ENCODE assay signal across 10 mouse cellular contexts in genomic region chr5:35900401-35901225, GRCm38 (mm10). TPM values are rescaled to one million over a fixed set of nuclear protein-coding genes. Genes with fewer than 3 reads are reported as not detected.
A peak's percentile ranks its signal among the peaks of the same experiment; 100 is the strongest.
DNase-seq lines count a peak whose midpoint lies in the region; ATAC-seq lines count a peak whose summit lies in the region.
"Had no signal": no experiment of that assay in that cellular context is flagged by ENCODE, and none has a peak within 500 bp of the region (broad histone marks: within the 10 kb centered on the region; RNA-seq: fewer than 3 reads in every experiment).

No protein-coding gene starts in this region.

- H3K27me3 ChIP-seq in heart, embryonic 13.5 days (replicated peaks): no peaks in the 10 kb centered on the region
- H3K27me3 ChIP-seq in neural tube, embryonic 11.5 days (ENCODE audit: control insufficient read depth, insufficient read depth, low read length): no peaks in the 10 kb centered on the region
- H3K27me3 ChIP-seq: forebrain, embryonic 15.5 days had no signal

- no peak for DNase-seq in heart, postnatal 25 days (ENCODE audit: low spot score)
- no peak for DNase-seq in neural tube, embryonic 11.5 days (ENCODE audit: low spot score)
- no peak for DNase-seq in neural tube, embryonic 10.5 days (ENCODE audit: extremely low spot score, low spot score)
- peak; percentile 69 for DNase-seq in kidney, postnatal 14 days
- peak; percentile 75 for DNase-seq in yolk sac, embryonic 10.5 days (ENCODE audit: low spot score)
- no peak for DNase-seq in layer of hippocampus, adult 18-20 months (ENCODE audit: low spot score in 2 of 2)
- DNase-seq in layer of hippocampus, postnatal 10 days (ENCODE audit: low spot score in 2 of 2): no peak
- DNase-seq: cerebellum, adult 2 months had no signal

- peak overlapping the region; percentile 75 for H3K9ac ChIP-seq in heart, embryonic 13.5 days
- no peak overlapping the region for H3K9ac ChIP-seq in neural tube, embryonic 11.5 days (ENCODE audit: low read length)
- H3K9ac ChIP-seq: forebrain, embryonic 15.5 days had no signal

- ATAC-seq in heart, embryonic 13.5 days (ENCODE audit: extremely low read depth, insufficient number of reproducible peaks, low FRiP score, low TSS enrichment): no peak
- no peak for ATAC-seq in neural tube, embryonic 11.5 days (ENCODE audit: insufficient read depth, low FRiP score, low TSS enrichment)
- ATAC-seq: forebrain, embryonic 15.5 days had no signal

- intact Hi-C loops in heart, postnatal 25 days (cut with DNase I): no loop called here

- no peaks in the 10 kb centered on the region for H3K9me3 ChIP-seq in heart, embryonic 13.5 days
- H3K9me3 ChIP-seq in neural tube, embryonic 11.5 days (ENCODE audit: control insufficient read depth, low read length): no peaks in the 10 kb centered on the region
- H3K9me3 ChIP-seq: forebrain, embryonic 15.5 days had no signal

- H3K36me3 ChIP-seq in heart, embryonic 13.5 days: peaks cover 3% of the 10 kb centered on the region; the same call in 1 of the 2 replicates
- no peaks in the 10 kb centered on the region for H3K36me3 ChIP-seq in neural tube, embryonic 11.5 days (ENCODE audit: control insufficient read depth, insufficient read depth, low read length)
- H3K36me3 ChIP-seq: forebrain, embryonic 15.5 days had no signal

- H3K27ac ChIP-seq in heart, embryonic 13.5 days (replicated peaks): peak overlapping the region; percentile 89
- peak overlapping the region; percentile 34; the same call in 1 of the 2 replicates for H3K27ac ChIP-seq in neural tube, embryonic 11.5 days (ENCODE audit: low read depth, low read length)
- H3K27ac ChIP-seq: forebrain, embryonic 15.5 days had no signal

- H3K4me1 ChIP-seq in heart, embryonic 13.5 days: peaks cover 90% of the 10 kb centered on the region
- peaks cover 34% of the 10 kb centered on the region for H3K4me1 ChIP-seq in neural tube, embryonic 11.5 days (ENCODE audit: control insufficient read depth, insufficient read depth, low read length)

- peak overlapping the region; percentile 8 for H3K4me3 ChIP-seq in heart, embryonic 13.5 days
- H3K4me3 ChIP-seq in neural tube, embryonic 11.5 days (ENCODE audit: low read depth, low read length): no peak overlapping the region
- H3K4me3 ChIP-seq: forebrain, embryonic 15.5 days had no signal

- WGBS in heart, embryonic 13.5 days: 8% methylated on average over 10 of the region's 10 CpGs
- WGBS in neural tube, embryonic 11.5 days: 16% methylated on average over 9 of the region's 10 CpGs

- peak overlapping the region; percentile 59 for H3K4me2 ChIP-seq in heart, embryonic 13.5 days
- no peak overlapping the region for H3K4me2 ChIP-seq in neural tube, embryonic 11.5 days (ENCODE audit: low read depth)
- H3K4me2 ChIP-seq: forebrain, embryonic 15.5 days had no signal

RNA-seq across cellular contexts. Expression of gene Afap1, which starts 7.5 kb away (rescaled TPM):
- 24.9 and 26.9 TPM in 2 replicates for polyA plus RNA-seq in heart, embryonic 13.5 days (2015; fragmentation: Nextera tagmentation; extraction: Ambion mirVana)
- 10 to 100 TPM; 22.8 to 23.9 TPM for total RNA-seq in heart, postnatal 25 days (2021)
- 57.8 and 61.8 TPM in 2 replicates for polyA plus RNA-seq in neural tube, embryonic 11.5 days (2014; fragmentation: Nextera tagmentation; extraction: Ambion mirVana)
- 10 to 100 TPM; 23.1 to 29.1 TPM for total RNA-seq in layer of hippocampus, adult 18-20 months (2021)
- 100 to 1,000 TPM; 100 to 113 TPM for total RNA-seq in layer of hippocampus, postnatal 10 days (2021)

Comparison
In these comparisons a context has a peak if more than half of its experiments do, and no peak if none do; other contexts are left out.
1. DNase-seq: peak in kidney, postnatal 14 days (single experiment) and yolk sac, embryonic 10.5 days (single experiment); none in heart, postnatal 25 days (single experiment), neural tube, embryonic 11.5 days (single experiment), neural tube, embryonic 10.5 days (single experiment), layer of hippocampus, adult 18-20 months (0 of 2) and layer of hippocampus, postnatal 10 days (0 of 2).